Mouse (Mus musculus) erythroblast, embryonic 14.5 days (primary cell): ENCODE results near the gene Wdcp. TPM values are rescaled to one million over a fixed set of nuclear protein-coding genes. Genes with fewer than 3 reads are reported as not detected.
"Not testable (repeated sequence)": the region's sequence is repeated elsewhere in the genome, so short reads cannot be mapped to it uniquely, and the experiment has no call there.

Experiments used
- H3K27me3 ChIP-seq: 2 replicates; pipeline ENCODE4 v1.6.1; 2012; ENCODE audit warnings: inconsistent platforms; ENCODE audit not compliant: control insufficient read depth
- H3K36me3 ChIP-seq: 2 replicates; pipeline ENCODE4 v1.6.1; 2012; ENCODE audit warnings: mild to moderate bottlenecking, inconsistent platforms; ENCODE audit not compliant: control insufficient read depth
- H3K4me1 ChIP-seq: 2 replicates; pipeline ENCODE4 v1.6.1; 2012; ENCODE audit warnings: inconsistent platforms; ENCODE audit not compliant: control insufficient read depth
- H3K4me3 ChIP-seq: replicated peaks from 2 replicates; pipeline ENCODE3; 2012; ENCODE audit warnings: moderate library complexity, mild to moderate bottlenecking, inconsistent platforms
- H3K9me3 ChIP-seq: 2 replicates; pipeline ENCODE4 v1.6.1; 2012; ENCODE audit warnings: low read length, inconsistent platforms, mixed read lengths; ENCODE audit not compliant: control insufficient read depth
- GATA1 ChIP-seq: IDR thresholded peaks from 2 replicates; pipeline ENCODE4 v1.6.1; 2012; ENCODE audit warnings: low read length, inconsistent platforms, mixed read lengths
- TAL1 ChIP-seq: IDR thresholded peaks from 3 replicates; pipeline ENCODE4 v1.6.1; 2012; ENCODE audit warnings: low read length, inconsistent platforms, mixed read lengths
- polyA plus RNA-seq: library from polyadenylated mRNA; stranded (reverse); fragments of >175 nt; gene quantifications from 2 replicates; pipeline ENCODE4 v1.2.3, GENCODE M21; 2012

Gene Wdcp
- polyA plus RNA-seq, 1 experiment, result 0.05 TPM

- Histone ChIP-seq H3K36me3 (peaks cover 69% of the 10 kb centered on the region), H3K9me3 (no peaks in the 10 kb centered on the region), H3K4me3 (no peak overlapping the region), H3K4me1 (peaks cover 52% of the 10 kb centered on the region), H3K27me3 (no peaks in the 10 kb centered on the region)
- no peak for TF ChIP-seq TAL1
- TF ChIP-seq GATA1, result no peak
Measured at GRCm38 (mm10) chr12:4875623-4876022, 32.5 kb downstream of the Wdcp start.

GRCm38 (mm10) chr12:4878296-4878783 lies 35.2 kb downstream of the Wdcp start:
- H3K36me3 ChIP-seq, result peaks cover 73% of the 10 kb centered on the region
- H3K27me3 ChIP-seq, result no peaks in the 10 kb centered on the region
- no peaks in the 10 kb centered on the region for H3K9me3 ChIP-seq
- TF ChIP-seq GATA1, result no peak
- no peak for TF ChIP-seq TAL1
- H3K4me3 ChIP-seq, result no peak overlapping the region
- peaks cover 26% of the 10 kb centered on the region for H3K4me1 ChIP-seq

- no peaks in the 10 kb centered on the region for H3K9me3 ChIP-seq
- no peaks in the 10 kb centered on the region for H3K27me3 ChIP-seq
- peaks cover 24% of the 10 kb centered on the region for H3K4me1 ChIP-seq
- no peak for TF ChIP-seq TAL1
- TF ChIP-seq GATA1, result no peak
- no peak overlapping the region for H3K4me3 ChIP-seq
- H3K36me3 ChIP-seq, result peaks cover 80% of the 10 kb centered on the region
Measured at GRCm38 (mm10) chr12:4879048-4879447, 35.9 kb downstream of the Wdcp start.

- H3K27me3 ChIP-seq, result no peaks in the 10 kb centered on the region
Measured at GRCm38 (mm10) chr12:4882086-4882485, 39.0 kb downstream of the Wdcp start.

GRCm38 (mm10) chr12:4885062-4885461 lies 42.0 kb downstream of the Wdcp start:
- H3K9me3 ChIP-seq, result no peaks in the 10 kb centered on the region
- peaks cover 22% of the 10 kb centered on the region for H3K4me1 ChIP-seq
- no peak overlapping the region for H3K4me3 ChIP-seq
- peaks cover 97% of the 10 kb centered on the region for H3K36me3 ChIP-seq
- no peaks in the 10 kb centered on the region for H3K27me3 ChIP-seq
- TF ChIP-seq GATA1, result no peak
- TF ChIP-seq TAL1, result no peak

More at GRCm38 (mm10) chr12:4882086-4882485, 39.0 kb downstream of the Wdcp start:
- Histone ChIP-seq H3K36me3 (peaks cover 92% of the 10 kb centered on the region), H3K9me3 (no peaks in the 10 kb centered on the region), H3K4me1 (peaks cover 4% of the 10 kb centered on the region), H3K4me3 (no peak overlapping the region)
- TF ChIP-seq TAL1 (no peak), GATA1 (no peak)

GRCm38 (mm10) chr12:4886581-4886980 lies 43.5 kb downstream of the Wdcp start:
- peaks cover 28% of the 10 kb centered on the region for H3K4me1 ChIP-seq
- H3K9me3 ChIP-seq, H3K4me3 ChIP-seq, H3K27me3 ChIP-seq: not testable (repeated sequence)
- peaks cover 97% of the 10 kb centered on the region for H3K36me3 ChIP-seq

- no peaks in the 10 kb centered on the region for H3K9me3 ChIP-seq
Measured at GRCm38 (mm10) chr12:4888739-4889138, 45.6 kb downstream of the Wdcp start.

GRCm38 (mm10) chr12:4889251-4889650 lies 46.1 kb downstream of the Wdcp start:
- peaks cover 30% of the 10 kb centered on the region for H3K4me1 ChIP-seq
- no peak overlapping the region for H3K4me3 ChIP-seq
- H3K9me3 ChIP-seq, result no peaks in the 10 kb centered on the region
- H3K27me3 ChIP-seq, result no peaks in the 10 kb centered on the region
- peaks cover 97% of the 10 kb centered on the region for H3K36me3 ChIP-seq
- no peak for TF ChIP-seq GATA1
- no peak for TF ChIP-seq TAL1

More at GRCm38 (mm10) chr12:4888739-4889138, 45.6 kb downstream of the Wdcp start:
- H3K4me3 ChIP-seq, result no peak overlapping the region
- peaks cover 30% of the 10 kb centered on the region for H3K4me1 ChIP-seq
- TF ChIP-seq TAL1, result no peak
- TF ChIP-seq GATA1, result no peak
- no peaks in the 10 kb centered on the region for H3K27me3 ChIP-seq
- peaks cover 97% of the 10 kb centered on the region for H3K36me3 ChIP-seq

- no peak for TF ChIP-seq GATA1
- no peak for TF ChIP-seq TAL1
- H3K36me3 ChIP-seq, result peaks cover 95% of the 10 kb centered on the region
- H3K4me3 ChIP-seq, result no peak overlapping the region
Measured at GRCm38 (mm10) chr12:4889891-4890290, 46.8 kb downstream of the Wdcp start.

GRCm38 (mm10) chr12:4898024-4898423 lies 54.9 kb downstream of the Wdcp start:
- TF ChIP-seq GATA1 (no peak), TAL1 (no peak)

More at GRCm38 (mm10) chr12:4889891-4890290, 46.8 kb downstream of the Wdcp start:
- H3K27me3 ChIP-seq, result no peaks in the 10 kb centered on the region
- no peaks in the 10 kb centered on the region for H3K9me3 ChIP-seq
- peaks cover 30% of the 10 kb centered on the region for H3K4me1 ChIP-seq

More at GRCm38 (mm10) chr12:4898024-4898423, 54.9 kb downstream of the Wdcp start:
- H3K27me3 ChIP-seq, result no peaks in the 10 kb centered on the region
- peaks cover 72% of the 10 kb centered on the region for H3K36me3 ChIP-seq
- no peak overlapping the region for H3K4me3 ChIP-seq
- no peaks in the 10 kb centered on the region for H3K9me3 ChIP-seq
- H3K4me1 ChIP-seq, result peaks cover 10% of the 10 kb centered on the region
